Mouse (Mus musculus): Measurements from ENCODE around the gene Mvb12b. TPM values are rescaled to one million over a fixed set of nuclear protein-coding genes. Genes with fewer than 3 reads are reported as not detected.

The Mvb12b gene
- total RNA-seq, 2 experiments from 2014 or later = 74.6 to 78.4 TPM

GRCm38 (mm10) chr2:33736722-33737121, 151.0 kb downstream of the Mvb12b start:
- no peak overlapping the region for H3K4me3 ChIP-seq
- no peak overlapping the region for H3K27ac ChIP-seq
- peak; percentile 67 to 74 for DNase-seq (ENCODE audit: extremely low spot score in 1 of 2, low spot score in 2 of 2)
- no peak; the same call in none of the 2 replicates for TF ChIP-seq CTCF (IDR thresholded peaks at IDR 0.05)
- intact Hi-C loops (cut with DNase I) = loop anchor here (10.0 kb wide), 1 partner anchor 172 kb away; no protein-coding TSS in a partner anchor

- Histone ChIP-seq H3K27ac (no peak overlapping the region), H3K4me3 (no peak overlapping the region)
- peak; percentile 97 for TF ChIP-seq CTCF (IDR thresholded peaks at IDR 0.05)
- intact Hi-C loops (cut with DNase I) = loop anchor here (1.0 to 10.0 kb wide), 3 partner anchors 53 to 248 kb away; no protein-coding TSS in a partner anchor
- DNase-seq (ENCODE audit: extremely low spot score in 1 of 2, low spot score in 2 of 2) = peak; percentile 75 to 86
Observed at GRCm38 (mm10) chr2:33734781-33735485, 152.8 kb downstream of the Mvb12b start.

GRCm38 (mm10) chr2:33729701-33730100, 158.0 kb downstream of the Mvb12b start:
- peak; percentile 49 for TF ChIP-seq CTCF (IDR thresholded peaks at IDR 0.05)
- H3K4me3 ChIP-seq = no peak overlapping the region
- DNase-seq (ENCODE audit: extremely low spot score in 1 of 2, low spot score in 2 of 2) = no peak
- intact Hi-C loops (cut with DNase I) = loop anchor here (10.0 kb wide), 1 partner anchor 165 kb away; no protein-coding TSS in a partner anchor
- H3K27ac ChIP-seq = no peak overlapping the region

- DNase-seq (ENCODE audit: extremely low spot score in 1 of 2, low spot score in 2 of 2) = no peak
- Histone ChIP-seq H3K27ac (no peak overlapping the region), H3K4me3 (no peak overlapping the region)
- TF ChIP-seq CTCF (IDR thresholded peaks at IDR 0.05) = no peak
- intact Hi-C loops (cut with DNase I) = no loop called here
Observed at GRCm38 (mm10) chr2:33727199-33727598, 160.5 kb downstream of the Mvb12b start.

- intact Hi-C loops (cut with DNase I) = no loop called here
Observed at GRCm38 (mm10) chr2:33720380-33720898, 167.3 kb downstream of the Mvb12b start.

GRCm38 (mm10) chr2:33719339-33720066, 168.2 kb downstream of the Mvb12b start:
- intact Hi-C loops (cut with DNase I) = no loop called here
- Histone ChIP-seq H3K4me3 (no peak overlapping the region), H3K27ac (no peak overlapping the region)
- no peak for TF ChIP-seq CTCF (IDR thresholded peaks at IDR 0.05)
- DNase-seq (ENCODE audit: extremely low spot score in 1 of 2, low spot score in 2 of 2) = no peak

More at GRCm38 (mm10) chr2:33720380-33720898, 167.3 kb downstream of the Mvb12b start:
- no peak for DNase-seq (ENCODE audit: extremely low spot score in 1 of 2, low spot score in 2 of 2)
- TF ChIP-seq CTCF (IDR thresholded peaks at IDR 0.05) = no peak
- Histone ChIP-seq H3K27ac (no peak overlapping the region), H3K4me3 (no peak overlapping the region)

- H3K4me3 ChIP-seq = no peak overlapping the region
- intact Hi-C loops (cut with DNase I) = no loop called here
- no peak for DNase-seq (ENCODE audit: extremely low spot score in 1 of 2, low spot score in 2 of 2)
- no peak for TF ChIP-seq CTCF (IDR thresholded peaks at IDR 0.05)
- H3K27ac ChIP-seq = no peak overlapping the region
Observed at GRCm38 (mm10) chr2:33718561-33718960, 169.2 kb downstream of the Mvb12b start.

- intact Hi-C loops (cut with DNase I) = no loop called here
- Histone ChIP-seq H3K27ac (no peak overlapping the region), H3K4me3 (no peak overlapping the region)
- DNase-seq (ENCODE audit: extremely low spot score in 1 of 2, low spot score in 2 of 2) = no peak
- no peak for TF ChIP-seq CTCF (IDR thresholded peaks at IDR 0.05)
Observed at GRCm38 (mm10) chr2:33717821-33718351, 169.9 kb downstream of the Mvb12b start.

- no peak for TF ChIP-seq CTCF (IDR thresholded peaks at IDR 0.05)
- H3K27ac ChIP-seq = no peak overlapping the region
- no peak for DNase-seq (ENCODE audit: extremely low spot score in 1 of 2, low spot score in 2 of 2)
- no peak overlapping the region for H3K4me3 ChIP-seq
- intact Hi-C loops (cut with DNase I) = no loop called here
Observed at GRCm38 (mm10) chr2:33717378-33717777, 170.4 kb downstream of the Mvb12b start.

GRCm38 (mm10) chr2:33716878-33717277, 170.9 kb downstream of the Mvb12b start:
- Histone ChIP-seq H3K27ac (no peak overlapping the region), H3K4me3 (no peak overlapping the region)
- intact Hi-C loops (cut with DNase I) = no loop called here
- no peak for DNase-seq (ENCODE audit: extremely low spot score in 1 of 2, low spot score in 2 of 2)
- TF ChIP-seq CTCF (IDR thresholded peaks at IDR 0.05) = no peak

GRCm38 (mm10) chr2:33714932-33715331, 172.8 kb downstream of the Mvb12b start:
- no peak for TF ChIP-seq CTCF (IDR thresholded peaks at IDR 0.05)
- Histone ChIP-seq H3K27ac (no peak overlapping the region), H3K4me3 (no peak overlapping the region)
- intact Hi-C loops (cut with DNase I) = no loop called here
- no peak for DNase-seq (ENCODE audit: extremely low spot score in 1 of 2, low spot score in 2 of 2)

All from left cerebral cortex, adult 2 months (tissue).